Mouse (Mus musculus): Measurements from ENCODE around the gene Mefv.
"Not testable (repeated sequence)": the region's sequence is repeated elsewhere in the genome, so short reads cannot be mapped to it uniquely, and the experiment has no call there.

Gene Mefv

GRCm38 (mm10) chr16:3717980-3718379 lies at the start of gene Mefv:
Gene Mefv (minus strand): TSS chr16:3718097.
- DNase-seq: no peak

GRCm38 (mm10) chr16:3748976-3749375 lies 31.1 kb upstream of the Mefv start:
- no peak for DNase-seq

GRCm38 (mm10) chr16:3745656-3746055 lies 27.8 kb upstream of the Mefv start:
- no peak for DNase-seq

- DNase-seq: peak; percentile 36
Measured at GRCm38 (mm10) chr16:3744186-3744700, 26.3 kb upstream of the Mefv start.

- DNase-seq: peak; percentile 93
Measured at GRCm38 (mm10) chr16:3743503-3744185, 25.7 kb upstream of the Mefv start, which contains the start of gene Zfp263. Gene Zfp263 (plus strand): TSS chr16:3744093.

GRCm38 (mm10) chr16:3742466-3742865 lies 24.6 kb upstream of the Mefv start:
- no peak for DNase-seq

GRCm38 (mm10) chr16:3733198-3733732 lies 15.4 kb upstream of the Mefv start:
- DNase-seq: no peak

- DNase-seq: no peak
Measured at GRCm38 (mm10) chr16:3732612-3733011, 14.7 kb upstream of the Mefv start.

GRCm38 (mm10) chr16:3727980-3728720 lies 10.3 kb upstream of the Mefv start:
- no peak for DNase-seq

- no peak for DNase-seq
Measured at GRCm38 (mm10) chr16:3723231-3723630, 5.3 kb upstream of the Mefv start.

- no peak for DNase-seq
Measured at GRCm38 (mm10) chr16:3714731-3715130, 3.2 kb downstream of the Mefv start.

GRCm38 (mm10) chr16:3706680-3707079 lies 11.2 kb downstream of the Mefv start:
- no peak for DNase-seq

- no peak for DNase-seq
Measured at GRCm38 (mm10) chr16:3700893-3701292, 17.0 kb downstream of the Mefv start.

GRCm38 (mm10) chr16:3699281-3699680 lies 18.6 kb downstream of the Mefv start:
- no peak for DNase-seq

- DNase-seq: not testable (repeated sequence)
Measured at GRCm38 (mm10) chr16:3689608-3690007, 28.3 kb downstream of the Mefv start.
